Mouse (Mus musculus) ES-Bruce4 (cell line): ENCODE data around the gene Tasp1.

Experiments
- CTCF ChIP-seq: IDR thresholded peaks from one replicate; pipeline ENCODE4 v1.8.1; 2011; ENCODE audit warnings: low read depth, low read length
- POLR2A ChIP-seq: IDR thresholded peaks from one replicate; pipeline ENCODE4 v1.8.1; 2011; ENCODE audit warnings: low read length; ENCODE audit not compliant: insufficient read depth

DNA sequence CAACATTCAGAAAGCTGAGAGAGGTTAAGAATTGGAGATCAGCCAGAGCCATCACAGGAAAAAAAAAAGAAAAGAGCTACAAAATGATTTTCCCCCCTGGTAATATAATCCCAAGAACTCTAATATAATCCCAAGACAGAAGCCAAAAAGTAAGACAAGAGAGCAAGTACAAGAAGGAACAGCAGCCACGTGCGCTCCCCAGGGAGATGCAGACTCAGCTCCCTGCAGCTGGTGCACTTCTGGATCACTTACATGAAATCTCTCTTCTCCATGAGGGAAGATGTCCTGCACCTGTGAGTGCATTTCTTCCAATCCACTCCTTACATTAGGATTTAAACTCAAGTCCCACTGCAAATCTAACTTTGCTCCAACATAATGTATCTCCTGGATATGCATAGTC, 134.4 kb downstream of the Tasp1 start:
- TF ChIP-seq CTCF = no peak
- TF ChIP-seq POLR2A = no peak
